Mouse (Mus musculus) kidney, embryonic 14.5 days (tissue): Measurements from ENCODE around the gene Msi2. TPM values are rescaled to one million over a fixed set of nuclear protein-coding genes. Genes with fewer than 3 reads are reported as not detected.

Experiments used
- ATAC-seq: fragments of 200-750 bp; cut with Nextera tagmentation; 2 replicates; pipeline ENCODE4 v1.8.0; 2017; ENCODE audit warnings: moderate number of reproducible peaks, mild to moderate bottlenecking, moderate TSS enrichment, moderate library complexity; ENCODE audit not compliant: low FRiP score, low TSS enrichment
- H3K27ac ChIP-seq: fragments of 300-500 bp; sonication (generic); 2 replicates; pipeline ENCODE4 v1.5.1; 2014; ENCODE audit warnings: low read depth, mild to moderate bottlenecking, low read length, moderate library complexity, mixed read lengths
- H3K27me3 ChIP-seq: fragments of 300-500 bp; sonication (generic); 2 replicates; pipeline ENCODE4 v1.6.1; 2014; ENCODE audit warnings: mild to moderate bottlenecking, low read length; ENCODE audit not compliant: control insufficient read depth, insufficient read depth
- H3K36me3 ChIP-seq: fragments of 300-500 bp; sonication (generic); 2 replicates; pipeline ENCODE4 v1.6.1; 2014; ENCODE audit warnings: low read length, mixed read lengths; ENCODE audit not compliant: control insufficient read depth, insufficient read depth
- H3K4me1 ChIP-seq: fragments of 300-500 bp; sonication (generic); 2 replicates; pipeline ENCODE4 v1.6.1; 2014; ENCODE audit warnings: low read length, mixed read lengths; ENCODE audit not compliant: control insufficient read depth, insufficient read depth
- H3K4me2 ChIP-seq: fragments of 300-500 bp; sonication (generic); replicated peaks from 2 replicates; pipeline ENCODE4 v1.6.1; 2014; ENCODE audit warnings: low read depth, mild to moderate bottlenecking, low read length
- H3K4me3 ChIP-seq: fragments of 300-500 bp; sonication (generic); 2 replicates; pipeline ENCODE4 v1.5.1; 2014; ENCODE audit warnings: mild to moderate bottlenecking, low read length
- H3K9ac ChIP-seq: fragments of 300-500 bp; sonication (generic); 2 replicates; pipeline ENCODE4 v1.6.1; 2014; ENCODE audit warnings: low read depth, mild to moderate bottlenecking, low read length, moderate library complexity
- H3K9me3 ChIP-seq: fragments of 300-500 bp; sonication (generic); 2 replicates; pipeline ENCODE4 v1.6.1; 2016; ENCODE audit warnings: low read length; ENCODE audit not compliant: control insufficient read depth
- WGBS: fragments of 180-500 bp; shearing (Covaris S2); extraction: QIAGEN DNeasy Blood & Tissue Kit; methylation state at CpG from one replicate; pipeline ENCODE4 v1.1.7; 2014; 5-methylcytosine and 5-hydroxymethylcytosine counted together
- polyA plus RNA-seq: library from polyadenylated mRNA; unstranded; fragments of >200 nt; fragmentation: Nextera tagmentation; extraction: Ambion mirVana; gene quantifications from 2 replicates; pipeline ENCODE4 v1.2.1, GENCODE M21; 2014

Msi2 gene
- polyA plus RNA-seq, 1 experiment from 2014 or later, result 30.8 TPM

GRCm38 (mm10) chr11:88639862-88640261, 78.5 kb downstream of the Msi2 start:
- no peaks in the 10 kb centered on the region for H3K9me3 ChIP-seq
- H3K9ac ChIP-seq, result no peak overlapping the region
- whole genome bisulfite sequencing, result 76% methylated on average over 4 of the region's 4 CpGs
- H3K4me2 ChIP-seq, result no peak overlapping the region
- H3K4me1 ChIP-seq, result peaks cover 13% of the 10 kb centered on the region; the same call in 1 of the 2 replicates
- peaks cover 5% of the 10 kb centered on the region; the same call in 1 of the 2 replicates for H3K36me3 ChIP-seq
- no peak for ATAC-seq
- no peak overlapping the region for H3K4me3 ChIP-seq
- no peak overlapping the region for H3K27ac ChIP-seq
- H3K27me3 ChIP-seq, result no peaks in the 10 kb centered on the region

GRCm38 (mm10) chr11:88638936-88639542, 79.3 kb downstream of the Msi2 start:
- Histone ChIP-seq H3K36me3 (peaks cover 5% of the 10 kb centered on the region; the same call in 1 of the 2 replicates), H3K27ac (no peak overlapping the region; the same call in 1 of the 2 replicates)
- 78% methylated on average over 6 of the region's 6 CpGs for WGBS

GRCm38 (mm10) chr11:88638254-88638653, 80.1 kb downstream of the Msi2 start:
- WGBS, result 38% methylated on average over 2 of the region's 2 CpGs

More at GRCm38 (mm10) chr11:88638936-88639542, 79.3 kb downstream of the Msi2 start:
- no peak overlapping the region for H3K4me2 ChIP-seq
- H3K4me1 ChIP-seq, result peaks cover 13% of the 10 kb centered on the region; the same call in 1 of the 2 replicates
- no peak for ATAC-seq
- no peak overlapping the region for H3K4me3 ChIP-seq
- H3K27me3 ChIP-seq, result no peaks in the 10 kb centered on the region
- H3K9ac ChIP-seq, result no peak overlapping the region
- no peaks in the 10 kb centered on the region for H3K9me3 ChIP-seq

GRCm38 (mm10) chr11:88636934-88637333, 81.4 kb downstream of the Msi2 start:
- WGBS, result 74% methylated on average over 6 of the region's 6 CpGs
- no peak for ATAC-seq
- H3K4me1 ChIP-seq, result peaks cover 13% of the 10 kb centered on the region; the same call in 1 of the 2 replicates
- H3K9me3 ChIP-seq, result no peaks in the 10 kb centered on the region
- no peak overlapping the region for H3K27ac ChIP-seq
- H3K4me3 ChIP-seq, result no peak overlapping the region
- peaks cover 8% of the 10 kb centered on the region for H3K36me3 ChIP-seq
- H3K9ac ChIP-seq, result no peak overlapping the region
- H3K4me2 ChIP-seq, result no peak overlapping the region
- H3K27me3 ChIP-seq, result no peaks in the 10 kb centered on the region

More at GRCm38 (mm10) chr11:88638254-88638653, 80.1 kb downstream of the Msi2 start:
- ATAC-seq, result no peak
- Histone ChIP-seq H3K9ac (no peak overlapping the region), H3K27me3 (no peaks in the 10 kb centered on the region), H3K4me3 (no peak overlapping the region), H3K36me3 (peaks cover 5% of the 10 kb centered on the region), H3K9me3 (no peaks in the 10 kb centered on the region), H3K4me2 (no peak overlapping the region), H3K4me1 (peaks cover 13% of the 10 kb centered on the region; the same call in 1 of the 2 replicates), H3K27ac (no peak overlapping the region)

- no peaks in the 10 kb centered on the region for H3K9me3 ChIP-seq
- no peaks in the 10 kb centered on the region for H3K27me3 ChIP-seq
- H3K27ac ChIP-seq, result no peak overlapping the region
- H3K4me2 ChIP-seq, result no peak overlapping the region
- no peak overlapping the region for H3K4me3 ChIP-seq
- peaks cover 13% of the 10 kb centered on the region; the same call in 1 of the 2 replicates for H3K4me1 ChIP-seq
- H3K36me3 ChIP-seq, result peaks cover 2% of the 10 kb centered on the region; the same call in 1 of the 2 replicates
- ATAC-seq, result no peak
- H3K9ac ChIP-seq, result no peak overlapping the region
- WGBS, result 92% methylated on average over 5 of the region's 5 CpGs
Observed at GRCm38 (mm10) chr11:88636319-88636718, 82.0 kb downstream of the Msi2 start.

GRCm38 (mm10) chr11:88634627-88635026, 83.7 kb downstream of the Msi2 start:
- WGBS, result 48% methylated on average over 1 of the region's 1 CpGs
- no peak for ATAC-seq
- no peak overlapping the region for H3K4me3 ChIP-seq
- no peak overlapping the region for H3K4me2 ChIP-seq
- peaks cover 7% of the 10 kb centered on the region for H3K36me3 ChIP-seq
- no peak overlapping the region for H3K27ac ChIP-seq
- H3K4me1 ChIP-seq, result peaks cover 16% of the 10 kb centered on the region
- no peak overlapping the region for H3K9ac ChIP-seq
- no peaks in the 10 kb centered on the region for H3K9me3 ChIP-seq
- no peaks in the 10 kb centered on the region for H3K27me3 ChIP-seq

GRCm38 (mm10) chr11:88631932-88632230, 86.4 kb downstream of the Msi2 start:
- Histone ChIP-seq H3K4me2 (no peak overlapping the region), H3K9me3 (no peaks in the 10 kb centered on the region), H3K4me1 (peaks cover 33% of the 10 kb centered on the region), H3K4me3 (no peak overlapping the region), H3K36me3 (peaks cover 7% of the 10 kb centered on the region), H3K9ac (no peak overlapping the region), H3K27me3 (no peaks in the 10 kb centered on the region), H3K27ac (no peak overlapping the region)
- WGBS, result 90% methylated on average over 3 of the region's 3 CpGs
- ATAC-seq, result no peak

GRCm38 (mm10) chr11:88631084-88631931, 87.0 kb downstream of the Msi2 start:
- Histone ChIP-seq H3K27me3 (no peaks in the 10 kb centered on the region), H3K9me3 (no peaks in the 10 kb centered on the region), H3K36me3 (peaks cover 7% of the 10 kb centered on the region), H3K4me1 (peaks cover 37% of the 10 kb centered on the region), H3K4me3 (no peak overlapping the region), H3K27ac (no peak overlapping the region; the same call in 1 of the 2 replicates), H3K9ac (no peak overlapping the region), H3K4me2 (no peak overlapping the region)
- ATAC-seq, result no peak
- WGBS, result 87% methylated on average over 8 of the region's 8 CpGs

- H3K9ac ChIP-seq, result no peak overlapping the region
- H3K4me1 ChIP-seq, result peaks cover 51% of the 10 kb centered on the region
- H3K27ac ChIP-seq, result peak overlapping the region; percentile 13; the same call in 1 of the 2 replicates
Observed at GRCm38 (mm10) chr11:88629619-88630018, 88.7 kb downstream of the Msi2 start.

More at GRCm38 (mm10) chr11:88629619-88630018, 88.7 kb downstream of the Msi2 start:
- ATAC-seq, result no peak
- H3K4me3 ChIP-seq, result no peak overlapping the region
- WGBS, result 45% methylated on average over 4 of the region's 4 CpGs
- no peak overlapping the region for H3K4me2 ChIP-seq
- no peaks in the 10 kb centered on the region for H3K27me3 ChIP-seq
- H3K36me3 ChIP-seq, result peaks cover 7% of the 10 kb centered on the region
- no peaks in the 10 kb centered on the region for H3K9me3 ChIP-seq
